Mouse (Mus musculus): ENCODE data around the gene Brpf3. TPM values are rescaled to one million over a fixed set of nuclear protein-coding genes. Genes with fewer than 3 reads are reported as not detected.

Brpf3 gene
- polyA plus RNA-seq, 1 experiment from 2014 or later, result 5.4 TPM

GRCm38 (mm10) chr17:28820189-28820588 lies 19.3 kb downstream of the Brpf3 start:
- DNase-seq (ENCODE audit: low spot score) (no peak), ATAC-seq (no peak)
- no peak overlapping the region for H3K27ac ChIP-seq (ENCODE audit: low read depth, low read length)
- H3K9me3 ChIP-seq (replicated peaks; ENCODE audit: control insufficient read depth, low read length), result no peaks in the 10 kb centered on the region
- no peaks in the 10 kb centered on the region for H3K27me3 ChIP-seq (replicated peaks; ENCODE audit: control insufficient read depth, insufficient read depth, low read length)
- 70% methylated on average over 2 of the region's 2 CpGs for WGBS
- no peak overlapping the region for H3K4me2 ChIP-seq (ENCODE audit: low read length)
- H3K4me3 ChIP-seq (ENCODE audit: low read depth, low read length), result no peak overlapping the region
- no peaks in the 10 kb centered on the region for H3K4me1 ChIP-seq (ENCODE audit: control insufficient read depth, insufficient read depth, low read length)
- H3K9ac ChIP-seq (ENCODE audit: low read length), result no peak overlapping the region
- peaks cover 95% of the 10 kb centered on the region for H3K36me3 ChIP-seq (ENCODE audit: control insufficient read depth, insufficient read depth, low read length)

GRCm38 (mm10) chr17:28823004-28823745 lies 22.3 kb downstream of the Brpf3 start:
- Histone ChIP-seq H3K9me3 (replicated peaks; ENCODE audit: control insufficient read depth, low read length) (no peaks in the 10 kb centered on the region), H3K4me2 (ENCODE audit: low read length) (no peak overlapping the region), H3K9ac (ENCODE audit: low read length) (no peak overlapping the region), H3K4me3 (ENCODE audit: low read depth, low read length) (no peak overlapping the region), H3K4me1 (ENCODE audit: control insufficient read depth, insufficient read depth, low read length) (no peaks in the 10 kb centered on the region), H3K36me3 (ENCODE audit: control insufficient read depth, insufficient read depth, low read length) (peaks cover 96% of the 10 kb centered on the region), H3K27me3 (replicated peaks; ENCODE audit: control insufficient read depth, insufficient read depth, low read length) (no peaks in the 10 kb centered on the region), H3K27ac (ENCODE audit: low read depth, low read length) (no peak overlapping the region)
- WGBS, result 90% methylated on average over 13 of the region's 13 CpGs
- no peak for ATAC-seq
- DNase-seq (ENCODE audit: low spot score), result no peak

GRCm38 (mm10) chr17:28823749-28824148 lies 22.9 kb downstream of the Brpf3 start:
- Histone ChIP-seq H3K4me3 (ENCODE audit: low read depth, low read length) (no peak overlapping the region), H3K4me2 (ENCODE audit: low read length) (no peak overlapping the region), H3K27me3 (replicated peaks; ENCODE audit: control insufficient read depth, insufficient read depth, low read length) (no peaks in the 10 kb centered on the region), H3K36me3 (ENCODE audit: control insufficient read depth, insufficient read depth, low read length) (peaks cover 96% of the 10 kb centered on the region), H3K9me3 (replicated peaks; ENCODE audit: control insufficient read depth, low read length) (no peaks in the 10 kb centered on the region), H3K4me1 (ENCODE audit: control insufficient read depth, insufficient read depth, low read length) (no peaks in the 10 kb centered on the region), H3K27ac (ENCODE audit: low read depth, low read length) (no peak overlapping the region), H3K9ac (ENCODE audit: low read length) (no peak overlapping the region)
- WGBS, result 91% methylated on average over 11 of the region's 11 CpGs
- ATAC-seq (no peak), DNase-seq (ENCODE audit: low spot score) (no peak)

GRCm38 (mm10) chr17:28824896-28825295 lies 24.0 kb downstream of the Brpf3 start:
- ATAC-seq (no peak), DNase-seq (ENCODE audit: low spot score) (no peak)
- H3K27me3 ChIP-seq (replicated peaks; ENCODE audit: control insufficient read depth, insufficient read depth, low read length), result no peaks in the 10 kb centered on the region
- no peaks in the 10 kb centered on the region for H3K9me3 ChIP-seq (replicated peaks; ENCODE audit: control insufficient read depth, low read length)
- no peak overlapping the region for H3K27ac ChIP-seq (ENCODE audit: low read depth, low read length)
- WGBS, result 89% methylated on average over 6 of the region's 6 CpGs
- H3K4me2 ChIP-seq (ENCODE audit: low read length), result no peak overlapping the region
- H3K9ac ChIP-seq (ENCODE audit: low read length), result no peak overlapping the region
- H3K4me1 ChIP-seq (ENCODE audit: control insufficient read depth, insufficient read depth, low read length), result no peaks in the 10 kb centered on the region
- H3K4me3 ChIP-seq (ENCODE audit: low read depth, low read length), result no peak overlapping the region
- H3K36me3 ChIP-seq (ENCODE audit: control insufficient read depth, insufficient read depth, low read length), result peaks cover 97% of the 10 kb centered on the region

- Histone ChIP-seq H3K36me3 (ENCODE audit: control insufficient read depth, insufficient read depth, low read length) (peaks cover 97% of the 10 kb centered on the region), H3K9me3 (replicated peaks; ENCODE audit: control insufficient read depth, low read length) (no peaks in the 10 kb centered on the region), H3K4me1 (ENCODE audit: control insufficient read depth, insufficient read depth, low read length) (no peaks in the 10 kb centered on the region), H3K27me3 (replicated peaks; ENCODE audit: control insufficient read depth, insufficient read depth, low read length) (no peaks in the 10 kb centered on the region), H3K4me3 (ENCODE audit: low read depth, low read length) (no peak overlapping the region), H3K9ac (ENCODE audit: low read length) (no peak overlapping the region), H3K4me2 (ENCODE audit: low read length) (no peak overlapping the region), H3K27ac (ENCODE audit: low read depth, low read length) (no peak overlapping the region)
- ATAC-seq (no peak), DNase-seq (ENCODE audit: low spot score) (no peak)
- WGBS, result 88% methylated on average over 6 of the region's 6 CpGs
Measured at GRCm38 (mm10) chr17:28825359-28826041, 24.6 kb downstream of the Brpf3 start.

GRCm38 (mm10) chr17:28827665-28828231 lies 26.9 kb downstream of the Brpf3 start:
- ATAC-seq (no peak), DNase-seq (ENCODE audit: low spot score) (no peak)
- 92% methylated on average over 8 of the region's 8 CpGs for WGBS
- no peak overlapping the region for H3K9ac ChIP-seq (ENCODE audit: low read length)
- H3K4me1 ChIP-seq (ENCODE audit: control insufficient read depth, insufficient read depth, low read length), result no peaks in the 10 kb centered on the region
- no peak overlapping the region for H3K27ac ChIP-seq (ENCODE audit: low read depth, low read length)
- no peak overlapping the region for H3K4me2 ChIP-seq (ENCODE audit: low read length)
- no peaks in the 10 kb centered on the region for H3K27me3 ChIP-seq (replicated peaks; ENCODE audit: control insufficient read depth, insufficient read depth, low read length)
- peaks cover 98% of the 10 kb centered on the region for H3K36me3 ChIP-seq (ENCODE audit: control insufficient read depth, insufficient read depth, low read length)
- H3K4me3 ChIP-seq (ENCODE audit: low read depth, low read length), result no peak overlapping the region
- H3K9me3 ChIP-seq (replicated peaks; ENCODE audit: control insufficient read depth, low read length), result no peaks in the 10 kb centered on the region

- Histone ChIP-seq H3K9ac (ENCODE audit: low read length) (no peak overlapping the region), H3K36me3 (ENCODE audit: control insufficient read depth, insufficient read depth, low read length) (peaks cover 95% of the 10 kb centered on the region)
Measured at GRCm38 (mm10) chr17:28829120-28829519, 28.2 kb downstream of the Brpf3 start.

GRCm38 (mm10) chr17:28831065-28831464 lies 30.2 kb downstream of the Brpf3 start:
- ATAC-seq, result no peak
- WGBS, result 67% methylated on average over 8 of the region's 8 CpGs
- H3K27me3 ChIP-seq (replicated peaks; ENCODE audit: control insufficient read depth, insufficient read depth, low read length), result no peaks in the 10 kb centered on the region
- H3K36me3 ChIP-seq (ENCODE audit: control insufficient read depth, insufficient read depth, low read length), result peaks cover 90% of the 10 kb centered on the region
- H3K4me3 ChIP-seq (ENCODE audit: low read depth, low read length), result no peak overlapping the region
- H3K4me2 ChIP-seq (ENCODE audit: low read length), result no peak overlapping the region
- no peaks in the 10 kb centered on the region for H3K4me1 ChIP-seq (ENCODE audit: control insufficient read depth, insufficient read depth, low read length)
- H3K9ac ChIP-seq (ENCODE audit: low read length), result no peak overlapping the region
- H3K9me3 ChIP-seq (replicated peaks; ENCODE audit: control insufficient read depth, low read length), result no peaks in the 10 kb centered on the region
- DNase-seq (ENCODE audit: low spot score), result no peak
- no peak overlapping the region; the same call in 1 of the 2 replicates for H3K27ac ChIP-seq (ENCODE audit: low read depth, low read length)

More at GRCm38 (mm10) chr17:28829120-28829519, 28.2 kb downstream of the Brpf3 start:
- H3K4me3 ChIP-seq (ENCODE audit: low read depth, low read length), result no peak overlapping the region
- H3K4me2 ChIP-seq (ENCODE audit: low read length), result no peak overlapping the region
- H3K4me1 ChIP-seq (ENCODE audit: control insufficient read depth, insufficient read depth, low read length), result no peaks in the 10 kb centered on the region
- no peaks in the 10 kb centered on the region for H3K9me3 ChIP-seq (replicated peaks; ENCODE audit: control insufficient read depth, low read length)
- no peak overlapping the region for H3K27ac ChIP-seq (ENCODE audit: low read depth, low read length)
- no peak for DNase-seq (ENCODE audit: low spot score)
- H3K27me3 ChIP-seq (replicated peaks; ENCODE audit: control insufficient read depth, insufficient read depth, low read length), result no peaks in the 10 kb centered on the region
- 90% methylated on average over 14 of the region's 14 CpGs for WGBS
- ATAC-seq, result no peak

GRCm38 (mm10) chr17:28832040-28832439 lies 31.1 kb downstream of the Brpf3 start:
- no peaks in the 10 kb centered on the region for H3K4me1 ChIP-seq (ENCODE audit: control insufficient read depth, insufficient read depth, low read length)
- DNase-seq (ENCODE audit: low spot score), result no peak
- H3K9ac ChIP-seq (ENCODE audit: low read length), result no peak overlapping the region
- no peaks in the 10 kb centered on the region for H3K27me3 ChIP-seq (replicated peaks; ENCODE audit: control insufficient read depth, insufficient read depth, low read length)
- H3K27ac ChIP-seq (ENCODE audit: low read depth, low read length), result no peak overlapping the region
- no peak for ATAC-seq
- 87% methylated on average over 9 of the region's 9 CpGs for WGBS
- H3K4me3 ChIP-seq (ENCODE audit: low read depth, low read length), result no peak overlapping the region
- peaks cover 90% of the 10 kb centered on the region for H3K36me3 ChIP-seq (ENCODE audit: control insufficient read depth, insufficient read depth, low read length)
- no peak overlapping the region for H3K4me2 ChIP-seq (ENCODE audit: low read length)
- H3K9me3 ChIP-seq (replicated peaks; ENCODE audit: control insufficient read depth, low read length), result no peaks in the 10 kb centered on the region
